Mouse (Mus musculus) WW6 (cell line): ENCODE results near the gene Rec114.

Experiments
- DNase-seq: peaks from one replicate; pipeline ENCODE4 v3.0.0-alpha.2; 2013; ENCODE audit warnings: low read depth, low spot score

The Rec114 gene

DNA sequence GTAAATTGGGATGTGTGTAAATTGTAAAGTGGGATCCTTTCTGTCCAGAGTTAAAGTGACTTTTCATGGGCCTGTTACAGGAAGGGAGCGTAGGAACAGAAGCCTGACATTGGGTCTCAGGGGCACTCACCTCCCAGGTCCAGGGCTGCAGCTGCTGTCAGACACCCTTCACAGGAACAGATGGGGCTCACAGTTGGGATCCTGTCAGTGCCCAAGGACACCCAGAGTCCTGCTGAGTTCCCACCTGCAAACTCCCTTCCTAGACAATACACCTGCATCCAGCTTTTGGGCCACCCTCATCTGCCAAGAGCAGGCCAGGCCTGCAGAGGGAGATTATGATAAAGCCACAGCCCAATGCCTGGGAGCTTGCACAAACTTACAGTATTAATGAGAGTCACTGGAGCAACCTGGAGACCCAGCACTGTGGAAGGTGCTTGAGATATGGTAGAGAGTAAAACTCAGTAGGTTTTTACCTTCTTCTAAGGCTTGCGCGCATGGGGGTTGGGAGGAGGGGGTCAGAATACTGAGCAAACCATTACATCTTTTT, at the start of gene Rec114:
Gene Rec114 (minus strand): TSS at position 263 of the 547 bp plus-strand sequence.
- DNase-seq: no peak

DNA sequence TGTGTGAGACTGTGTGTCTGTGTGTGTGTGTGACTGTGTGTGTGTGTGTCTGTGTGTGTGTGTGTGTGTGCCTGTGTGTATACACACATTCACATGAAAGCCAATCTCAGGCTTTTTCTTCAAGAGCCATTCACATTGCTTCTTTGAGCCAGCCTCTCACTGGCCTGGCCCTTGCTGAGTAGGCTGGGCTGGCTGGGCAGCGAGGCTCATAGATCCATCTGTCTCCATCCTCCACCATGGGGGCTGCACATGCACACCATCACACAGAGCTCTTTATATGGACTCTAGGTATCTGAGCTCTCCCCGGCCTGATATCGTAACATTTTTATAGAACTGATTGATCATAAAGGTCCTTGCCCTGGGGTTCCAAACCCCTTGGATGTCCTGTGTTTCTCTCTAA, 45.7 kb upstream of the Rec114 start:
- DNase-seq: no peak

DNA sequence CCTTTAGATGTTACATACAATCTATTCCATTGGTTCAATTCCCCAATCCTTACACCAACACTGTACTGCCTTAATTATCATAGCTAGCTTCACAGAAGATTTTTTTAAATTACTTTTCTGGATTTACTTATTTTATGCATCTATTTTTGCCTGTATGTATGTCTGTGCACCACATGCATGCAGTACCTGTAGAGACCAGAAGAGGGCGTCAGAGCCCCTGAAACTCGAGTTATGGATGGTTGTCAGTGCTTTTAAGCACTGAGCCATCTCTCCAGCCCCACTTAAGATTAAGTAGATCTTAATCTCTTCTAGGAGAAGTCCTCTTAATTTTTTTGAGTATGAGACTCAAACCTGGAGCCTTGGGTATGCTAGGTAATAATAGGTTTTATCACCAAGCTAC, 31.6 kb upstream of the Rec114 start:
- DNase-seq: no peak

DNA sequence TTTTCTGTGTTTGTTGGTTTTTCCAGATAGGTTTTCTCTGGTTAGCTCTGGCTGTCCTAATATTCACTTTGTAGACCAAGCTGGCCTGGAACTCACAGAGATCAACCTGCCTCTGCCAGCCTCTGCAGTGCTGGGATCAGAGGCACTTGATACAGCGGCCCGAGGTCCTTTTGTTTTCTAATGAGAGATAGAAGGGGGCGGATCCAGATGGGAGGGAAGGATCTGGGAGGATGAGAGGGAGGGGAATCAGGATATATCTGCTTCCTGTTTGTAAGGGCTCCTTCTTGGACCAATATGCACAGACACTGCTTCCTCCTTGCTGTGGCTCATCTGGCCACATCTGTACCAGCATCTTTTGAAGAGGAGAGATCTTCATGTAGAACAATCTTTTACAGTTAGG, 31.0 kb upstream of the Rec114 start:
- no peak for DNase-seq

DNA sequence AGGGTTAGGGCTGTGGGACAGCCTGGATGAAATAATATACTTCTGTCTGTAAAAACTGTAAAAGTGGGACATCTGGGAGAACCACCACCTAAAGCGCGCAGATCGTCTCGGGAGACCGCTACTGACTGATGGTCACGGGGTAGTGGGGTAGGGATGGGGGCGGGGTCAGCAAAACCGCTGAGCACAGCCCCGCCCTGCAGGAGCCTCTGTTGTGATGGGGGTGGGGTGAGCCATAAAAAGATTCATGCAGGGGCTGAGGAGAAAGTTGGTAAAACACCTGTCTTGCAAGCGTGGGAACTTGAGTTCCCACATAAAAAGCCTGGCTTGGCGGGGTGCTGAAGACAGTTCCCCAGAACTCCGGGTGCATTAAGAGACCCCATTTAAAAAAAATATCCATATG, 26.2 kb upstream of the Rec114 start:
- no peak for DNase-seq

DNA sequence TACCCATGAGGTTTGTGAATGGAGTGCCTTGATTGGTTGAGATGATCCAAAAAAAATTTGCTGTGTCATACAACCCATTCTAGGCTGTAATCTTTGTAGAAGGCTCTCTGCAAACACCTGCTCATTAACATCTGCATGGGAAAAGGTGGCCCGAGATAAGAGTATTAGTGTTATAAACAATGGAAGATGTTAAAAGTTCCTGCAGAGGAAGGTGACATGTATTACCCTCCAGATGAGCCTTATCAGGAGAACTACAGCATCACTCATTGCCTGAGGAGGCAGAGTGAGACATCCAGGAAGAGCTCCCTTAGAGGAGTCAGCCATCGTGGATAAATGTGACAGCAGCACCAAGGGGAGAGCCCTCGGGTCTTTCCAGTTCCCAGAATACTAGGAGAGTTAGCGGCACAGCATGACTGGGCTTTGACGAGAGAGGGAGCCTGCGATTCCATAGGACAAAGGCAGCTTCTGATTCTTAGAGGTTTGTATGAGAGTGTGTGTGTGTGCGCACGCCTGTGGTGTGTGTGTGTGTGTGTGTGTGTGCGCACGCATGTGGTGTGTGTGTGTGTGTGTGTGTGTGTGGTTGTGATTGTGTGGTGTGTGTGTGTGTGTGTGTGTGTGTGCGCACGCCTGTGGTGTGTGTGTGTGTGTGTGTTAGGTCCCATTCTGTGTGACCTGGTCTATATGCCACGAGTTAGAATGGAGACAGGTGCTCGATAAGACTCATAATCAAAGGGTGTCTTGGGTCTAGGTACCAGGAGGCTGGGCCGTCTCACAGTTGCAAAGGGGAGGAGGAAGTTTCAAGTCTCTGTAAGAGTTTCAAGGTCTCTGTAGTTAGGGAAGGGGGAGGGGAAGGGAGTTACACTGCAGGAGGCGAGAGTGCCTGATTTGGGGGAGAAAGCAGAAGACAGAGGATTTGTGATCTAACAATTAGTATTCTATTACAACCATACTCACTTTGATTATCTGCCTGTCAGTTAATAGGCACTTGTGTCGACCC, 23.5 kb upstream of the Rec114 start:
- DNase-seq: peak; percentile 33

DNA sequence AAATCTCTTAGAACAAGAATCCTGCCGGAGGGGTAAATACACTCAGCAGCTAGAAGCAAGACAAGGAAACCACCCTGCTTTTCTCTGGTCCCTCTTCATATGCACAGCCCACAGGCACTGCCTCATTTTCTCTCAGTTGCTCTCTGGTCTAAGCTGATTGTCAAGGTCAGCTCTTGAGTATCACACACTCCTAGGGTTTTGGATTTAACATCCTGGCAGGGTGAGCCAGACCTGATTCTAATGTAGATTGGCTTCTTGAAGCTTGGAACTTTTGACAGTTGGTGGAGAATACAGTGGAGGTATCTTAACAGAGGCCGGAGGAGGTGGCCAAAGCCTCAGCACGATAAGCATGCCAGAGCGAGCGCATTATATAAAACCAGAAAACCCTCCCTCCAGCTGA, 20.6 kb upstream of the Rec114 start:
- DNase-seq: no peak

DNA sequence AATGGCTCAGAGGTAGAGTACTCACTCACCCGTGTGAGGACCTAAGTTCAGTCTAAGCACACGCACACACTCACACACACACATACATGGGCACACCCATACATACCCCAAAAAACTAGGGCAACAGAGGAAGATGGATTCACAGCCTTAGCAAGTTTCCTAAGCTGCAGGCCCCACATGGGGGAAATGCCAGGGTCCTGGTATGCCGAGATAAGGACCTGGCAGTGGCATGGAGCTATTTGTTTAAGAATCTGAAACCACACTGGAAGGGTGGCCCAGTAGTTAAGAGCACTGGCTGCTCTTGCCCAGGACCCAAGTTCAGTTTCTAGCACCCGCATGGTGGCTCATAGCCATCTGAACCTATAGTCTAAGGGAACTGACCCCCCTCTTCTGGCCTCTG, 19.4 kb upstream of the Rec114 start:
- DNase-seq: no peak

DNA sequence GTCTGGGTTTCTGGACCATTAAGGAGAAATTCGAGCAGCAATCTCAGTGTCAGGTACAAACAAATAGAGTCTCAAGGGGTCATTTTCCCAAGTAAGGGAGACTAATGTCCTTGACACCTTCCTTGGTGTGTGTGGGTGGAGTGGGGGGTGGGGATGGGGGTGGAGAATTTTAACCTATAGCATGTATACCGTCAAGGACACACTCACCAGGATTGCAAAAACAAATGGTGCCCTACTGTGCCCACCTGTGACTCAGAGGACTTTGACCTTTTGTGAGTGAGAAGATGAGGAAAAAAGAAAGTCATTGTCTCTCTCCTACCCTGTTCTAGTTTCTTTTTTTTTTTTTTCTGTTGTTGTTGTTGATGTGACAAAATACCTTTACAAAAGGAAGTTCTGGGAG, 18.3 kb upstream of the Rec114 start:
- no peak for DNase-seq

DNA sequence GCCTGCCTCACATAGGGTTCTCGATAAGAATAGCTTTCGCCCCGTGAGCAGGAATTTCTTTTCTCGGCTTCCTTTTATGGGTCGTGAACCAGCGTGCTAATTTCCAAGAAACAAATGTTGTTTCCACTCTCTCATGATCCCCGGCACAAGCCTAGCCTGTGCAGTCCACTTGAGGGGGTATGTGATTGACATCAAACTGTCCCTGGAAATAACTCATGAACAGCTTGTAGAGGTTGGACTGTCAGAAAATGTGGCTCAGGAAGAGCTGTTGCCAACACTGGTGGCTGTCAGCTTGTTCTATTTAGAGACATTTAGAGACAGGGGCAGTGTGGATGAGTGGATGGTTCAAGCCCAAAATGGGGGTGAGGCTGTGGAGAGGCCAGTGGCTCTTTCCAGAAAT, 15.0 kb upstream of the Rec114 start:
- DNase-seq: no peak

DNA sequence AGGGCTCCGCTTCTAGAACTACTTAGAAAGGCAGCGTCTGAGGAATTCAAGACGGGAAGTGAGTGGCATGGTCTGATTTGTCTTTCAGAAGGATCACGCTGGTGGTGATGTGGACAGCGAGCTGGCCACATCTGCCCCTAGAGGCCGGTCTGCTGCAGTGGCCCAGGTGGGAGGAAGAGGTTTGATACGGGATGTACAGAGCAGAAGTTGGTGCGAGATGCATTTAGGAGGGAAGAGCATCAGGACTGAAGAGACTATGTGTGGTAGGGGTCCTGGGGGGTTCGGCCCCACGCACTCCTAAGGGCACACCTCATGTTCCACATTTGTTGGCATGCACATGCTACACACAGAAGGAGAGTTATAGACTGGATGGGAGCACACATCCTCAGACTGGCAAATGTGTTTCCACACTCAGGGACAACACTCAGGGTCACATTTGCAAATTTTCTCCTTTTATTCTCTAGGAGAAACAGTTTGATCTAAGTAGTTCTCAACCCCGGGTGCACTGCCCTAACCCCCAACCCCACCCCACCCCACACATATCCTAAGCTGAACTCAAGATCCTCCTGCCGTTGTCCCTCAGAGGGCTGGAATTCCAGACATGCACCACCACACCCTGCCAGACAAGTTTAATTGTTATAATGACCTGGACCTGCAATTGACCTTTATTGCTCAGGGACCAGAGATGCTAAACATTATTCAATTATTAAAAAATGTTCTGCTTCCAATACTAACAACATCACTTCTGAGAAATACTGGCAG, 12.8 kb upstream of the Rec114 start:
- no peak for DNase-seq

DNA sequence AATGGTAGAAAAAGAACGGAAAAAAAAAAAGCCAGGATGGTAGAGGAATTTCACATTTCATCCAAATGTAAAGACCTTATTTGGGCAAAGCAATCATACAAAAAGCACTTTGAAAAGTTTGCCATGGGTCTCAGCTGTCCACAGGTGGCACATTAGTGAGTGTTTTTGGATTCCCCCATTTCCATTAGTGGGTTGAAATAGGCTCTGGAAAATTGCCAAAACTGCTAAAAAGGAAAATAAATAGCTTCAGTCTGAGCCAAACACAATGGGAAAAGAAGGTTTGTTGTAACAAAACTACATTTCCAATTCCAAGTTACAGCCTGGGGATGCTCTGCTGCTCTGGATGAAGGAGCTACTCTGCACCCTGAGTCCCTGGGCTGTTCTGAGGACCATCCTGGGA, 9.8 kb upstream of the Rec114 start:
- DNase-seq: no peak

DNA sequence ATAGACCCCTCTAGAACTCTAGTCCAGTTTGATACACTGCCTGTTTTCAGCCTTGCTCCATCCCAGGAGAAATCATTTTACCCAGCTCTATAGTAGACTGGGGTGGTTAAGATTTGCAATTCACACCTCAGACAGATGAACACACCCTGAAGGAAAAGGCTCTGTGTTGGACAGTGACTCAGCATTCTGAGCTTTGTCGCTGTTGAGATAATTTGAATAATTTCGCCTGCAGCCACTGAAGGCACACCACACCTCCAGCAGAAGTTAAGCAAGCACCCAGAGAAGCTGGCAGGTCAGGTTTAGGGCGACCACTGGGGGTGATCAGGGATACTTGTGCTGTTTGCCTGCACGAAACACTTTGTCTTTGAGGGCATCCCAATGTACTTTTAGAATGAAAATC, 4.4 kb upstream of the Rec114 start:
- DNase-seq: no peak

DNA sequence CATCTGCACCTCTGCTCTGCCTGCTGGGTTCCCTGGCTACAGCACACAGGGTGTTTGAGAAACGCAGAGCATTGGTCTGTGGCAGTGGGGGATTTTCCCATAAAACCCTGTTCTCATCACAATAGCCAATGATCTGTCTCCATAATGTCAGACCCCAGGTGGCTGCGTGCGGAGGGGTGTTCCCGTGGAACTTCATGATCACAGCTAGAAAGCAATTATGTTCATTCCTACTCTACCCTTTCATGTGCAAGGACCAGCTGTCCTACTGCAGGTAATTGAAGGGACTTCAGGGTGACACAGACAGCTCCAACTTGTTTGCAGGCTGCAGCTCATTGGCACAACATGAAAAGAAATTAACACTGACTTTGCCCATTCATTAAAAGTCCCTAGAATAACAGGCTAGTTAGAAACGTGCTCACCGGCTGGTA, 3.6 kb upstream of the Rec114 start:
- DNase-seq: no peak

DNA sequence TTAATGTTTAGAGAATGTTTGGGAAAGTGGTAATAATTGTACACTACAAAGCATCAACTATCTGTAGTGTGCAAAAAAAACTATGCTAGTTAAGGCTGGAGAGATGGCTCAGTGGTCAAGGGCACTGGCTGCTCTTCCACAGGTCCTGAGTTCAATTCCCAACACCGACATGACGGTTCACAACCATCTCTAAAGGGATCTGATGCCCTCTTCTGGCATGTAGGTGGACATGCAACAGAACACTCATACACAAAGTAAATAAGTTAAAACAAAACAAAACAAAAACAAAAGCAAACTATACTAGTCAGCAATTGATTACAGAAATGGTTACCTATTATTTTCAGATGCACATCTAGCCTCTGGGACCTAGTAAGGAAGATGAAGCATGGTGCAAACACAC, 1.1 kb downstream of the Rec114 start:
- no peak for DNase-seq

DNA sequence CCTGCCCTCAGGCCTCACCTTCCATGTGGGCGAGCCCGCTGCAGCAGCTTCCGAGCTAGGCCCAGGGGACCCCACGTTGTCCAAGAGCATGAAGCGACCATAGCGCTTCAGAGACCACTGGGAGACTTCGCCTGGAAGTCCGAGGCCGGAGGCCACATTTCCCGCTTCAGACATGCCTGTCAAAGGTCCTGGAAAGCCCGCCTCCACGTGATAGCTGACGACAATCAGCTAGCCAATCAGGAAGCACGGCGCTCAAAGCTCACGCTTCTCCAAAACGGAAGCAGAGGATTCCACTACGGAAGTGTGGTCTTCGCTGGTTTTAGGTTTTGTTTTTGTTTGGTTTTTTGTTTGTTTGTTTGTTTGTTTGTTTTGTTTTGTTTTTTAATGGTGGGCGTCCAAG, 2.4 kb downstream of the Rec114 start:
- no peak for DNase-seq

DNA sequence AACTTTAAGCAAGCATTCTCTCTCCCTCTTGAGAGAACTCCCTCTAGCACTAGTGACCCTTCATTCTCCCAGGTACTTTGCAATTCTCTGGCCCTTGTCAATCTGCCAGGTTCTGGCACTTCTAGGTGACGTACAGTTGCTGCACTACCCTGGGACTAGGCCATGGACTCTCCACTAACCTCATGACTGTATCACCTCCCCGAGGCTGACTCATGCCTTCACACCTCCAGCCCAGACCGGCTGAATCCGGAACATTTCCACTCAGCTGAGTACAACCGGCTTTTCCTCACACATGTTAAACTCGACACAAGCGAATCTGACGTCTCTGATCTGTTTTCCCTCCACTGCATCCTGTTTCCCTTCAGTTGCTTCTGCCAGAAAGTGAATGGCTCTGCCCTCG, 4.0 kb downstream of the Rec114 start:
- no peak for DNase-seq

DNA sequence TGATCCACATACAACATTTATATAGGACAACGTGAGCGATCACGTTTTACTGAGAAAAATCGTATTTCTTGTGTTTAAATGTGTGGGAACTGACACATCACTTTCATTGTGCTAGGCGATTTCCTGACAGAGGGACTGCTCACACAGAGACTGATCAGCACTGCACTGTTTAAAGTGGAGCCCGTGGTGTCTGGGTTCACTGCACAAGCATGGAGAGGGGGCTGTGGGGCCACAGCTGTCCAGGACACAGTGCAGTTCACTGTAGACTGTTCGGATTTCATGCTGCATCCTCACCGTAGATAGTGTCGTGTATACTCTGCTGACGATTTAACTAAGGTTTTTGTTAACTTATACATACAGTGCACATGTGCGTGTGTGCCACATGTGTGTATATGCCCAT, 20.6 kb downstream of the Rec114 start:
- no peak for DNase-seq

DNA sequence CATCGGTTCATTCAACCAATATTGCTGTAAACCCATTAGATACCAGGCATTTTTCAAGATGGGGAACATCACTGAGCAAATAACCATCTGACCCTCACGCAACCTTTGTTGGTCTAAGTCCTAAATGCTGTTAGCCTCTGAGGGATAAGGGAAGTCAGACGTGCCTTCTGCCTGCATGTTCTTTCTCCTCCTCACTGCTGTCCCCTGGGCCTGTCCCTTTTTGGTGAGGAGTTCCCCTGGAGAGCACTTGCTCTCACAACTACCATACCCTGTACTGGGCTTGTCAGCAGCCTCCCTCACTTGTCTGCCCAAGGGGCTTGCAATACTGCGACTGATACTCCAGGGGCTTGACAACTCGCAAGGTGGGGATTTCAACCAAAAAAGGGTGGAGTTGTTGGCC, 21.6 kb downstream of the Rec114 start:
- no peak for DNase-seq

DNA sequence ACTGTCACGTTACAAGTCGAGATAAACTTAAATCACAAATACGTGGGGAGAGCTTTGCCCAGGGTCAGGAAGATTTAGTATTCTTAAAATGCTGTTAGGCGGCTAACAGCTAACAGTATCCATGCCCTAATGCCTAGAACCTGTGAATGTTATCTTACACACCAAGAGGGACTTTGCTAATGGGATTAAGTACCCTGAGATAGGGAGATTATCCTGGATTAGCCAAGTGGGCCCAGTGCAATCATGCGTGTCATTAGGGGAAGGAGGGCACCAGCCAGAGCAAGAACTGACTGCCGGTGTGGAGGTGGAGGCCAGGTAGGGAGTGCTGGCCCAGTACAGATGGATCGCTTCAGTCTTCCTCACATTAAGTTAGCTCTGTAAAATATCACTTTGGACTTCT, 22.7 kb downstream of the Rec114 start:
- DNase-seq: no peak

DNA sequence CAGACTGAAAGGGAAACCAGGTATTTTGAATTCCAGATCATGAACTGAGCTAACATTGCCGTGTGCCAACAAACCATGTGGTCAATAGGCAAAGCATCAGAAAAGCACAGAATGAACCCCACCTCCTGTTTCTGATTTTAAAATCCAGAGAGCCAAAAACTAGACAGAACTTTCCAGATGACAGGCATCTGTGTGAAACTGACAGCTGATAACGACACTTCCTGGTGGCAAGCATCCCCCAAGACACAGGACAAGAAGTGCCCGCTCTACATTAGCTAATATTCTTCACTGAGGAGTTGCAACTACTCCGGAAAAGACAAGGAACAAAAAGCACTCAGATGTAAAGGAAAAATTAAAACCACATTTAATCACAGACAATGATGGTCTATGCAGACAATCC, 23.6 kb downstream of the Rec114 start:
- no peak for DNase-seq

DNA sequence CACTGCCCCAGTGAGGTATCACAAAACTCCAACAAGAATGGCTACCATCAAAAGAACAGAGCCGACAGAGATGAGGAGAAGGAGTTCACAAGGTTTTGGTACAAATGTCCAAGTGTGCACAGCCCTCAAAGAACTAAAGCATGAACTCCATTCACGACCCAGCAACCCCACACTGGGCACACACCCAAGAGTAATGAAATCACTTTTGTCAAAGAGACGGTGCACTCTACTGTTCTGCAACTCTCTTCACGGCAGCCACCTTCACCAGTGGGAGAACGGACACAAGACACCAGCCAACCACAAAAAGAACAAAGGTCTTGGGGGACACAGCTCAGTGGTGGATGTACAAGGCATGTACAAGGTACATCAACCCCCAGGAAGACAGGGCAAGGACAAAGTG, 24.3 kb downstream of the Rec114 start:
- no peak for DNase-seq

DNA sequence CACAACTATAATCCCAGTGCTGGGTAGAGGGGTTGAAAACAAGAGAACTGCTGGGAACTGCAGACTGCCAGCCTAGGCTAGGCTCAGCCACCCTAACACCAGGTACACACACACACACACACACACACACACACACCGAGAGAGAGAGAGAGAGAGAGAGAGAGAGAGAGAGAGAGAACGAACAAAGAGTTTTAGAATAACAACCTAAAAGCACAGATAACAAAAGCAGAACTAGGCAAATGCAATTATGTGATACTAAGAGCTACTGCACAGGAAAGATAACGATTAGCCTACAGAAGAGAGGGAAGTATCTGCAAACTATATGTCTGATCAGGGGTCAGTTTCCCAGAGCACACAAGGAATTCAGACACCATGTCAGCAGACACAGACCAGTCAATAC, 24.8 kb downstream of the Rec114 start:
- no peak for DNase-seq
